Mouse (Mus musculus) kidney, postnatal 14 days (tissue): ENCODE data around the gene Gm20509.
"Not testable (repeated sequence)": the region's sequence is repeated elsewhere in the genome, so short reads cannot be mapped to it uniquely, and the experiment has no call there.

Source experiments
- DNase-seq: peaks from one replicate; pipeline ENCODE4 v3.0.0; 2022; ENCODE audit warnings: mixed read lengths

Gm20509 gene

GRCm38 (mm10) chr9:73102181-73102580 lies at the start of gene Gm20509:
Gene Gm20509 (plus strand): TSS chr9:73102470.
- DNase-seq, result no peak

GRCm38 (mm10) chr9:73055441-73055911 lies 46.8 kb upstream of the Gm20509 start:
- DNase-seq, result peak; percentile 57

DNA sequence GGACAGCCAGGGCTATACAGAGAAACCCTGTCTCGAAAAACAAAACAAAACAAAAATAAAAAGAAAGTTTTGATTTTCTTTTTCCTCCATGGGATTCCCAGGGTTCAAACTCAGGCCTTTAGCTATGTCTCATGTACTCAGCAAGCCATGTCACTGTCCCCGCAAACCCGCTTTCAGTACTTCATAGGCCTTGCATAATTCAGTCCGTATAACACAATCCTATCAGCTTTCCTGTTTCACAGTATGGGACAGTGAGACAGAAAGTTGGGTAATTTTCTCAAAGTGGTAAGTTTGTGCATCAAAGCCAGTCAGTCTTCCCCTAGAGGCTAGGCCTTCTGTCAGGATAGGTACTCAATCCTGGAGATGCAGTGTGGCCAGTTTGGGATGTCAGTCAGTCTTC lies 43.0 kb upstream of the Gm20509 start:
- DNase-seq, result no peak

- DNase-seq, result peak; percentile 38
These were observed 38.5 kb upstream of the Gm20509 start for GRCm38 (mm10) chr9:73063621-73064290.

DNA sequence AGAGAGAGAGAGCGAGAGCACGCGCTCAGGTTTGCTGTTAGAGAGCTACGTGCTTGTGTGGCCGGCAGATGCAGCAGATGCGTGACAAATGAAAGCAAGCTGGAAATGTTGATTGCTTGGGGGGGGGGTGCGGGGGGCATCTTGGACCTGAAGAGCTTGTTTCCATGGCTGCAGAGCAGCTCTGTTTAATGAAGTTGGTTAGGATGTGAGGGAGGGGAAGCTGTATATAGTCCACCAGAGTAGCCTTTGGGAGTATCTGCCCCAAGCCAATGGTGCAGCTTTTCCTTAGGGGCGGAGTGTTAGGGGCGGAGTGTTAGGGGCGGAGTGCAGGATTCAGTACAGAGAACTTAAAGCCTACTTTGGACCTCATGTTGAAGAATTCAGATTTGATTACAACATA lies 35.2 kb upstream of the Gm20509 start:
- DNase-seq, result peak; percentile 30

DNA sequence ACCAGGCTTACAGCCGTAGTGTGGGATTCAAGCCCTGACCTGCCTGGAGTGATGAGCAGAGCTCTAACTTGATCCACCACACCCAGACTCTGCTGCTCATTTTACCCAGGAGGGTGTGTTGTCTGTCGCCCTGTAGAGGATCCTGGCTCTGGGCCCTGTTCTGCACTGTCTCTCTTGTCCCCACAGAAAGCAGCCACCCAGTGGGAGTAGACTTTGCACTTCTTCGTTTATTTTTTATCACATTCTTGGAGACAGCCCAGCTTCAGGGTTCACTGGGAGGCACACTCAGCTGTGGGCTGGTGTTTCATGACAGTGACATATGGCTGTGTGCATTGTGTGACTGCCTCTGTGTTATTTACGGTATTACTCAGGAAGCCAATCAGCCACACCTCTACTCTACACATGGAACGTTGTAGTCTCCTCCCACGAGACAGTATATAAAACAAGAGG lies 34.0 kb upstream of the Gm20509 start:
- peak; percentile 71 for DNase-seq

- peak; percentile 20 for DNase-seq
These were observed 33.6 kb upstream of the Gm20509 start for GRCm38 (mm10) chr9:73068688-73069087.

DNA sequence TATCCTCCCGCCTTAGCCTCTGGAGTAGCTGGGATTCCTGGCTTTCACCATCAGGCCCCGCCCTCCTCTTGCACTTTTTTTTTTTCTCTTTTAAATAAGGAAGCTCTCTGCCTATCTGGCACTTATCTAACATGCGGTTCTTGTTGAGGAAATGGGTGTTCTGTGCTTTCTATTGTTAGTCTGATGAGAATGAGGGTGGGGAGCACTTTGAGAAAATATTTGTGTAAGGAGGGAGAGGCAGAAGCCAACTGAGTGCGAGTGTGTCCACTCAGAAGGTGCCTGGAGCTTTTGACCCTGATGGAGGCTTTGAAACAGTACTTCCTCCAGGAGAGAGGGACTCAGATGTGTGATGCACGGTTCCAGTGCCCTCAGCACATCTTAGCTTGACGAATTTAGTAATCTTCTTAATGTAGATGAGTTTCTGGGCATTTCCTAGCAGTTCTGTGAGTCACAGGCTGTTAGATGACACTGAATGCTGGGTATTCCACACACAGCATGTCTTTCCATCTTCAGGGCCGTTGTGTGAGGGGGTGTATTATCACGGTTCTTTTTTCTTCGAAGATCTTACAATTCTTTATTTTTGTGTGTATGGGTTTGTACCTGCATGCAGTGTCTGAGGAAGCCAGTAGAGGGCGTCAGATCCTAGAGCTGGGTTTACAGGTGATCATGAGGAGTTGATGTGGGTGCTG lies 31.2 kb upstream of the Gm20509 start:
- peak; percentile 8 for DNase-seq

DNA sequence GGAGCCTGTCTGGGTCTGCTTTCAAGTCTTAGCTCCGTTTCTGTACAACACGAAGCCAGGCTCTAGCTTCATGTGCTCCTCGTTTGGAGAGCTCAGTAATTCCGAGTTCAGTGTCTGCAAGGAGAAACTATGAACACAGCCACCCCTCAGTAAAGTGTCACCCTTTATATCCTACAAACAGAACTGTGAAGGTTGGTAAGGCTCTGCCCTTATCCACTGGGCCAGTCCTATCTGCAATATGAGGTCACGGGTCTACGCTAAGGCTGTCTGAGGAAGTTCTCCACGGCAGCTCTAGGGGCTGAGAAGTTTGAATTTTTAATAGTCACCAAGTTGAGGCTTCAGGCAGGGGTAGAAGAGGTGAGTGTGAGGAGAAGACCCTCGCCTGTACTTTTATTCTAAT lies 29.8 kb upstream of the Gm20509 start:
- no peak for DNase-seq

GRCm38 (mm10) chr9:73073169-73073568 lies 29.1 kb upstream of the Gm20509 start:
- DNase-seq, result no peak

DNA sequence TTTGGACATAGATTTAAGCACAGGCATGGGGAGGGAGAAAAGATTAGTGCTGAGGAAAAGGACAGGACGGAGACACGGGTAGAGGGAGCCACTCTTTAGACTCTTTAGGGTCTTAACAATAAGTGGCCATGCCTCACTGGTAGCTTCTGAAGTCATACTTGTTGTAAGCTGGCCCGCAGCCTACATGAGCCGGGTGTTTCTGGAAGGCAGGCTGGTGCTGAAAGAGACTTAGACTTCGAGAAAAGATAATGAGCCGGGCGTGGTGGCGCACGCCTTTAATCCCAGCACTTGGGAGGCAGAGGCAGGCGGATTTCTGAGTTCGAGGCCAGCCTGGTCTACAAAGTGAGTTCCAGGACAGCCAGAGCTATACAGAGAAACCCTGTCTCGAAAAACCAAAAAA lies 22.9 kb upstream of the Gm20509 start:
- DNase-seq, result not testable (repeated sequence)

GRCm38 (mm10) chr9:73079801-73080325 lies 22.4 kb upstream of the Gm20509 start:
- DNase-seq, result no peak

- DNase-seq, result no peak
These were observed 19.8 kb upstream of the Gm20509 start for GRCm38 (mm10) chr9:73082291-73083000.

DNA sequence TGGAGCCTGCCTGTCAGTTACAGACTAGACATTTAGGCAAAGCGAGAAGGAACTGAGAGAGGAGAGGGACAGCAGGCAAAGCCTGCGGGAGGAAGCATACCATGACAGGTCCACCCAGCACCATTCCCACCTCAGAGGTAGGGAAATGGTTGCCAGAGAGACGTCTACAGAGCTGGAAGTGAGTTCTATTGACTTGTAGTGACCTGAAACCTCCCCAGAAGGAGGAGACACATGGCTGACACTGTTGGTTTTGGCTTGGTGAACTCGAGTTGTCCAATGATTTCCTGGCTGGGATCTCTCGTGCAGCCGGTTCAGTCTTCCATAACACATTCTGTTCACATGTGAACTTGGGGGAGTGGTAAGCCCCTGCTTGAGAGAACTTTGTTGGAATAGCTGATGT lies 18.3 kb upstream of the Gm20509 start:
- no peak for DNase-seq

DNA sequence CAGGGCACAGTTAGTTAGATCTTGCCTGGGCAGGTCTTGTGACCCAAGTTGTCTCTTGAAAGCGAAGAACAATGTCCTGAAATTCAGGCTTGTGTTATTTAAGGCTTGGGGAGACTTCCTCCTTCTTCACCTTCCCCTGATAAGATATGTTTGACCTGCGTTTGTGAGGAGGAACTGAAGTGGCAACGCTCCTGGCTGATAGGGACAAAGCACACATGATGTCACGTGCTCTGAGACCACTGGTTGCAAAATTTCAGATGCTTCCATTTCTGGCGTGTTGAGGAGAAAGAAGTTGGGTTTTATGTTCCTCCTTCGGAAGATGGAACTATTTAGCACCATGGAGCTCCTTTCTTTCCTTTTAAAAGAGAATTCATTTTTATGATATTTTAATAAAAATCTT lies 16.4 kb upstream of the Gm20509 start:
- DNase-seq, result no peak

DNA sequence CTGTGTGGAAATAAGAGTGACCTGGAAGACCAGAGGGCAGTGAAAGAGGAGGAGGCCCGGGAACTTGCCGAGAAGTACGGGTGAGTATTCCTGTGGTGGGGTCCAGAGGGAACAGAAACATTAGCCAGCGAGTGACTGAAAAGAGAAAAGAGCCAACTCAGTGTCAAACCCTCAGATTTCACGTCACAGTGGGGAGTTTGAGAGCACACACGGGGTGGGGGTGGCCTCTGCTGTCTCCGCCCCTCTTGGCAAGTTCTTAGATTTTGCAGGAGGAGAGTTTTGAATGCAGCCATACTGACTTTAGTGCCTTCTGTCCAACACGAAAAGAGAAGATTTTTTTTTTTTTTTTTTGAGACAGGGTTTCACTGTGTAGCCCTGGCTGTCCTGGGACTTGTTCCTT lies 15.1 kb upstream of the Gm20509 start:
- no peak for DNase-seq

DNA sequence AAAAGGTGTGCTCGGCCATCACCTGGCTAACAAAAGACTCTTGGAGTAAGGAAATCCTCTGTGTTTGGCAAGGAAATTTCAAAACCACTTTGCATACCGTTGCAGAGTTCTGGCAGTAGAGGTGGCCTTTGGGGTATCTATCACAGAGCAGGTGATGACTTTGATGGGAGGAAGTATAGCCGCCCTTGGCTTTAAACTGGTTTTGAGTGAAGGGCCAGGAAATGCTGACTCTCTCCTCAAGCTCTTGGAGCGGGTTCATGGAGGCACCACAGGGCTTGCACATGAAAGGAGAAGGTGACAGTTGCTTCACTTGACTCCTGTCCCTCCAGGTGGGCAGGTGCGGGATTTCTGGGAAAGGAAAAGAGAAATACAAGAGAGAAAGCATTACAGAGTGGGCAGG lies 14.7 kb upstream of the Gm20509 start:
- no peak for DNase-seq

GRCm38 (mm10) chr9:73089222-73089920 lies 12.9 kb upstream of the Gm20509 start:
- no peak for DNase-seq

- DNase-seq, result no peak
These were observed 12.1 kb upstream of the Gm20509 start for GRCm38 (mm10) chr9:73090121-73090520.

GRCm38 (mm10) chr9:73091747-73092146 lies 10.5 kb upstream of the Gm20509 start:
- DNase-seq, result peak; percentile 63

GRCm38 (mm10) chr9:73094580-73094979 lies 7.7 kb upstream of the Gm20509 start:
- DNase-seq, result peak; percentile 28

- DNase-seq, result no peak
These were observed 4.4 kb upstream of the Gm20509 start for GRCm38 (mm10) chr9:73097898-73098297.

DNA sequence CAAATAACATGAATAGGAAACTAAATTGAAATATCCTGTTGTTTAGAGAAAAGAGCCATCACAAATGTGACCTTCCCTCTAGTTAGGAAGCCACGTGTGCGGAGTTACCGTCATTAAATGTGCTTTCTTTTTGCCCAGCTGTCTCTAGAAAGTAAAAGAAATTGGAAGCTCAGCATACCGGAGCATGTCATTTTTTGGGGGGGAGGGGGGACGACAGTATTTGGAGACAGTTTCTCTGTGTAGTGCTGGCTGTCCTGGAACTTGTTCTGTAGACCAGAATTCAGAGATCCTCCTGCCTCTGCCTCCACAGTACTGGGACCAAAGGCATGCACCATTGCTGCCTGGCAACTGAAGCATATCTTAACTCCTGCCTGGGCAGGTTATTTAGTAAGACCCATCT lies 734 bp upstream of the Gm20509 start, which contains the start of gene Khdc3:
Gene Khdc3 (plus strand): TSS at position 301 of the 400 bp plus-strand sequence.
- DNase-seq, result no peak
